Mouse (Mus musculus): ENCODE results near the gene St7.

The St7 gene

DNA sequence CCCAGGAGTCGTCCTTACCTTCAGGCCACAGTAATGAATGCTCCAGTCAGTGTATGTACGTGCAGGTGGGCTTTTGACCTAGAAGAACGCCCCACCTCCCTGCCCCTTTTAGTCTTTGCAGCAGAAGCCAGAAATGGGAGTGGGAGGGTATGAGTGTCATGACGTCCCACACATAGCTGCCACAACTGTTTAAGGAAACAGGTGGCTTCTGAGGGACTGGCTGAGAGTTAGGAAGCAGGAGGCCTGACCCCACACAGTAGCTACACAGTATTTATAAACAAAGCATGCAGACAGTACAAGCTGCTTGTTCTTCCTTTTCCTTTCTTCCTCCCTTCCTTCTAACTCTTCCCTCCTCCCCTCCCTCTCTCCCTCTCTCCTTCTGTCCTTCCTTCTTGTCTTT, 135.6 kb downstream of the St7 start:
- peak; percentile 28 for DNase-seq

DNA sequence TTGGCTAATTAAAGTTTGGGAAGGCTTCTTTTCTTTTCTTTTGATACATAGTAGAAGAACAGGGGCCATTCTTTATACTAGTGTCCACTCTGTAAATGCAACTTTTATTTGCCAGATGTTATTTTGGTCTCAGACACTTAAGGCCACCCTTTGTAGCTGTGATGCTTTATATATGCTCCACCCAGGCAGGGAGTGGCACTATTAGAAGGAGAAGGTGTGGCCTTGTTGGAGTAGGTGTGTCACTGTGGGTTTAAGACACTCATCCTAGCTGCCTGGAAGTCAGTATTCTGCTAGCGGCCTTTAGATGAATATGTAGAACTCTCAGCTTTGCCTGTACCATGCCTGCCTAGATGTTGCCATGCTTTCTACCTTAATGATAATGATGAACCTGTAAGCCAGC, 137.2 kb downstream of the St7 start:
- no peak for DNase-seq

DNA sequence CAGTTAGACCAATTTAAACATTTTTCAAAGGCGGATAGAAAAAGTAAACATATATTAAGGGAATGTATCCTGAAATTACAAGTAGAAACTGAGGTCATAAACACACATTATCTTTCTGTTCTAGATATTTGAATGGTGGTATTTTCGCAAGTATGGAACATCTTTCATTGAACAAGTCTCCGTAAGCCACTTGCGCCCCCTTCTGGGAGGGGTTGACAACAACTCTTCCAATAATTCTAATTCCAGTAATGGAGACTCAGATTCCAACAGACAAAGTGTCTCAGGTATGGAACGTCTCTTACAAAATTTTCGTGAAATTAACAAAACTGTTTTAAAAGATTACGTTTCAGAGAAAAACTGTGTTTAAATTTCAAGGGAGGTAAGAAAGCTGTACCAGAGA, 141.8 kb downstream of the St7 start:
- peak; percentile 62 for DNase-seq

DNA sequence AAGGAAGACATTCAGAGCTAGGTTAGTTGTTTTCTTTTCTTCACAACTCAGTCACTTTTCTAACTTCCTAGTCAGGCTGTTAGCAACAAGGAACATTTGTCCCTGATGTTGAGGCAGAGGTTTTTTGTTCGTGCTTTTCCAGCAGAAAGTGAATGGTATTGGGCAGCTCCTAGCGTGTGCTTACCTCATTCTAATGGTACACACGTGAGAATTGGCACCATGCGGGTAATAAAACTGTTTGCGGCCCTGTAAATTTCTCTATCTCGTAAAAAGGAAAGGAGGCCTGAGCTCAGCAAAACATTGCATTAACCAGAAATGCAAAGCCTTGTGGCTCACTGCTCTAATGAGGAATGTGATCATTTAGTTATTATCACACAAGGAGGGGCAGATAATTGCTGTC, 143.0 kb downstream of the St7 start:
- DNase-seq: no peak

DNA sequence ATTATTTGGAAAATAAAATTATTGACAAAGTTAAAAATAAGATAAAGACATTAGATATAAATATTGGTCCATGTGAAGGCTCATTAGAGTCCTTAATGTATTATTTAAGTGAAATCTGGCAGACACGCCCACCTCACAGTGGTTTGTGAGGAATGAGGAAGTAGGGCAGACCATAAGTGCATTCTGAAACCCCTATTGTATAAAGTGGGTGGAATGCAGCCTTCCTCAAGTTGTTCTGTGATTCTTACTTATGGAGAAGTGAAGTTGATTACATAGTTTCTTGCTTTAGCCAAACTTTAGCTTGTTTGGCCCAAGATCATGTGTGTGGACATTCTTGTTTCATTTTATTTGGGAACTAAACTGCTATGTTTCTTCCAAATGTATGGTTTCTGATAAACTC, 144.9 kb downstream of the St7 start:
- DNase-seq: no peak

DNA sequence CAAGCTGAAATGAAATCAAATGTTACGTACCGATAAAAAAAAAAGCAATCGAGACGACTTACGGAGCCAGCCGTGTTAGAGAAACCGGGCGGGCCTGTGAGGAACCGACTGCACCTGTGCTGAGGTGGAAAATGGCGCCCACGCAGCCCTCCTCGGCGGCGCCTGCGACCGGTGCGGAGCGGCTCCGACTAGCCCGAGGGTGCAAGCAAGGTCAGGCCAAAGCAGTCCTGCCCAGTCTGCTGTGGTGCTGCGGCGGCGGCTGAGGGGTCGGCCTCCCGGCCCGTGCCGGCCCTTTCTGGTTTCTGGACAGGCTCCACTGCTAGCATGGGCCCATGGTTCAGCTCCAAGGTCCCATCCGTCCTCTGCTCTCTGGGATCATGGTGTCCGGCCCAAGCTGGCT, 147.7 kb downstream of the St7 start:
- no peak for DNase-seq

DNA sequence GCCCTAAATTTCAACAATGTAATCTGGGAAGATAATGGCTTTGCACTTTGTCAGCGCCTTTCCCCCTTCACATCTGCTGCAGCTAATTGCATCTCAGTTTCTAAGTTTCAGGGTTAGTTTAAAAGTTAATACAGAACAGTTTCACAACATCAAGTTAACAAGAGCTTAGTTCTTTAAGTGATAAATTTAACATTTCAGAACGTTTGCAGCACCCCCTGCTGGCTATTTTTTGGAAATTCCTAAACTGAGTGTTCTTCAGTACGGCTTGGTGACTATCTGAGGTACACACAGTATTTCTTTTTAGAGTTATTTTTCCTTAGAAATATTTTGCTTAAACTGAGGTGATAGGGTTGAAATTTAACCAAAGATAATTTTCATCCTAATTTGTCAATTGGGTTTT, 150.0 kb downstream of the St7 start:
- peak; percentile 55 for DNase-seq

DNA sequence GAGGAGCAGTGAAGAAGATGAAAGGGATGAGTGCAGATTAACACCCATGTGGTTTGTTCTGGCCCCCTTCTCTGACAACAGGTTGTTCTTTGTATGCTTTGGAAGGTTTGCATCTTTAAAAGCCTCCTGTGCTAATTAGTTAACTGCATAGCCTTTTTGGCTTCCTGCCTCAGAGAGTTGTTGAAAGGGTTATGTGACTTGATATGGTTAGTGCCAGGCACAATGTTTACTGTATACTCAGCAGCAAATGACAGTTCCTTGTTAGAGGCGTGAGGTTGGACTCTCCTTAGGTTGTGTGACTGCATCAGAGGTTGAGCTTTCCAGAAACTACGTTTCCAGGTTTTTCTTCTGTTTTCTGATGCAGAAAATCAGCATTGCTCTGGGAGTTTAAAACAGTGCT, 158.6 kb downstream of the St7 start:
- no peak for DNase-seq

DNA sequence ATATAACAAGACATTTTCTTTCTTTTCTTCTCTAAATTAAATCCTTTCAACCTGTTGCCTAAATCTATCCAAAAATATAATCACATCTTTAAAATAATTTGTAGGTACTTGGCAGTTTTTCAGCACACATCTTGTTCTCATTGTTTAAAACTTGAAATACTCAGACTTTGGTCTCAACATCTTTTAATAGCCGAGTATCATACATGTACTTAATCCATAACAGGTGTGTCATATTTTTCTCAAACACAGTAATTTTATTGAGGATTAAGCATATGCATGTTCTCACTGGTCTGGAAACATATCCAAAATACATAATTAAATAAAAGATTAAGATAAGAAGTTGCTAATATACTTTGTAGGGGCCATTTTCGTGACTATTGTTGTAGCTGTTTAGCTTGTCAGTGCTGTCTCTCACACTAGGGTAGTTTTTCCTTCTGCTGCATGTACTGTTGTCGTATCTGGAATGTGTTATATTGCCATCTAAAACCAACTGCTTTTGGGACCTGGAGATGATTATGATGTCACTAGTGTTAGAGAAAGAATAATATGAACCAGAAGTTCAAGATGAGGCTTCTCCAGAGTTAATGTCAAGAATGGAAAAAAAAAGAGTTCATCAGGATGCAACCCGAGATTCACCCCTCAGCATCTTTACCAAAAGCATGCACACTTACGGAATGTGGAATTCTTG, 161.0 kb downstream of the St7 start:
- no peak for DNase-seq

DNA sequence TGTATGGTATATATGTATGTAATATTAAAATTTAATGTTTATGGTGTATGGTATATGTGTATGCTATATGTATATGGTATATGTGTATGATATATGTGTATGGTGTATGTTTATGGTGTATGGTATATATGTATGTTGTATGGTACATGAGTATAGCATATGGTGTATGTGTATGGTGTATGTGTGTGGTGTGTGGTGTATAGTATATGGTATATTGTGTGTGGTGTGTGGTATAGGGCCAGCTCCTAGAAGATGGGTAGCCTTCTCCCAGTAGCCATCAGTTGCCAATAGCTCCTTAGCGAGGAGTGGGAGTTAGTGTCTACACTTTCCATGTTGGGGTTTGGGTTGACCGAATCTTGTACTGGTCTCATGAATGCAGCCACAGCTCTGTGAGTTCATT, 162.9 kb downstream of the St7 start:
- no peak for DNase-seq

DNA sequence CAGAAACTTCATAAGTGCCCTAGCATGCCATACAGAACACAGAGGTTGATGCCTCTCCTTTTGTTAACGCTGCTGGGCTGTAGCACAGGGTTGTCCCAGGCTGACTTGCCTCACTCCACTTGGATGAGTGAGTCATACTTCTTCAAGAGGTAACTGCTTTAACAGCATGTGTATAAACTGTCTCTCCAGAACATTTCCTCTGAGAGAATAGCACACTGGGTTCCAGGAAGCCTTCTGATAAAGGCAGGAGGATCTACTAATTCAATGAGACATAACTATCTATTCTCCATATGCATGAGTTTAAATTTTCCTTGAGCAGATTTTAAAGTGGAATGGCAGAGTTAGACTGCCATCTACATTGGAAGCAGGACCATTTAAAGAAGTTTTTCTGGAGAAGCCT, 166.8 kb downstream of the St7 start:
- no peak for DNase-seq

DNA sequence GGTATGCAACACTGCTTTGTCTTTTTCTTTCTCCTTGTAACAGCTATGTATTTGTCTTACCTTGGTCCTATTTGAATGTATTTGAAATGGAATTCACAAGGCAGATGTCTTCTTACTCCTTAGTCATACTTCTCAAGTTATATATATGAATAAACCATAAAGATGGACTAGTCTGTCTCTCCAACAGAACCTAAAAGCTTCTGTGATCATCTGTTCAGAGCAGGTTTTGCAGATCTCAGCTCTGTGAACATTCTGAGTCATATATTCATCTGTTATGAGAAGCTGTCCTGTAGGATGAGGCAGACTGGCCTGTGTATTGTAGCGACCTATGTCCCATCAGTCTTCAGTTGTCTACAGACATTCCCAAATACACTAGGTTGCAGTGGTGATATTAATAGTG, 167.7 kb downstream of the St7 start:
- no peak for DNase-seq

DNA sequence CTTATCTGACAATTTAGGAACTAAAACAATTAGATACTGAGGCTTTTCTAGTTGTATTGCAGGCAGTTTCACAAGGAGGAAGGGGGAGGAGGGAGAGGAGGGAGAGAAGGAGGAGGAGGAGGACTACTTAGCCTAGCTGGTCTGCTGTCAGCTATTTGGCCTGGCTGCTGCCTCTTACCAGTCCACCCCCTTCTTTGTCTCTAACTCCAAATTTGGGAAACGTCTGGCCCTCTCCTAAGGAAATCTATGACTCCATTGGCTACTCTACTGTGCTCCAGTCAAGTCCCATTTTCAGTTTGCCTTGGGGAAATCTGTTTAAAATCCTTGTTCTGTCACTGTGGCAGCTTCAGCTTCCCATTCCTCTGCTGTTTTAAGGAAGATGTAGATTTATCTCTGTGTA, 175.1 kb downstream of the St7 start:
- DNase-seq: no peak

DNA sequence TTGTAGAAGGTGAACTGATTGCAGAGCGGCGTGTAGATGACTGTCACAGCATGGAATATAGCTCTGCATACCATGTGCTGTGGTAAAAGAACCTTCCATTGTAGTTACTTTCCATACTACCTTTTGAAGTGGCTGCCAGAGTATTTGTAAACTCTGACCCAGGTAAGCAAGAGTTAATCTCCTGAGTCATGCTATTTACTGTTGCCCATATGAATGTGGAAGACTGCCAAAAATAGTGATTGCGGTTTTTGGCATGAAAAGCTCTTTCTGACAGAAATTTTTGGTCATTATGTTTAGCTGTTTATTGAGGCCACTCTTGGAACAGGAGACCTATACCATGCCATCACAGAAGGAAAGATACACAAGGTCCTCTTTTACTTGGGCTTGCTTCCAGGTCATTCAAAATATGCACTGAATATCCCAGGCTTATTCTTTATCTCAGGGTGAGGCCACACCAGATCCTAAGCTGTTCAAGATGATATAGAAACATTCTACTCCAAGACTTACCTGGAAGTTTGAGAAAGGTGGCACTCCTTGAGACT, 179.2 kb downstream of the St7 start:
- no peak for DNase-seq

DNA sequence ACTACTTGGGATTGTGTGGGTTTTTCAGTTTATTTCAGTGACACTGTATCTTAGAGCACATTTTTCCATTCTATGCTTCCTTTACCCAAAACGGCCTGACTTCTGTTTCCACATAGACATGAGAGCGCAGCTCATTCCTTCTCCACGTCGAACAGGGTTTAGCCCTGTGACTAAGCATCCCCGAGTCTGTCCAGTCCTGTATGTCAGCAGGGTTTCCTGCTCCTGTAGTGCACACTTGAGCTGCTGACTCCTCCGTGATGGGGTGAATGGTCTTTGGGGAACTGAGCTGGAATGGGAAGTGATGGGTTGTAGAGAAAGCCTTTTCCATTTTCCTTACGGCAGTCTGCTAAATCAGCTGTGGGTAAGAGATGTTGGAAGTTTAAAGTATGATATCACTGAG, 182.9 kb downstream of the St7 start:
- no peak for DNase-seq

DNA sequence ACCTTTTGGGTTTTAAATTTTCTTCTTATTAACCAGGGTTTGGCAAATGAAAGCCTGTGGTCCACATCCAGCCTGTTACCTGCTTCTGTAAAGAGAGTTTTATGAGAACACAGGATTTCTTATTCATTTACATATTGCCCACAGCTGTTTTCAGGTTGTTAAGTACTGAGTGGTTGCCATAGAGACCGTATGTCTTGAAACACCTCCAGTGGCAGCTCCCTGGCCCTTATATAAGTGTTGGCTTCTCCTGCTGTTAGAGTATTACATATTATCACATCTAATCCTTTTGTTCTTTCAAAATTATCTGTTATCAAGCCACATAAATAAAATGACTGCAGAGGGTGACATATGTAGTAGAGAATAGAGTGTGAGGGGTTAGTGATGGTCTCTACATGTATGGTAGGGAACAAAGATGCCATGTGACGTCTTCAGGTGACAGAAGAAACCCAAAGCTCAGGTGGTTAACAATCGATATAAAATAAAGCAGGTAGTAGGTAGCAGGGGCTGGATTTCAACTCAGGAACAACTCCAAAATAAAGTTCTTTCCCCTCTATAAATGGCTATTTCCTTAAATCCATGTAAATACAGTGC, 183.4 kb downstream of the St7 start:
- DNase-seq: no peak

DNA sequence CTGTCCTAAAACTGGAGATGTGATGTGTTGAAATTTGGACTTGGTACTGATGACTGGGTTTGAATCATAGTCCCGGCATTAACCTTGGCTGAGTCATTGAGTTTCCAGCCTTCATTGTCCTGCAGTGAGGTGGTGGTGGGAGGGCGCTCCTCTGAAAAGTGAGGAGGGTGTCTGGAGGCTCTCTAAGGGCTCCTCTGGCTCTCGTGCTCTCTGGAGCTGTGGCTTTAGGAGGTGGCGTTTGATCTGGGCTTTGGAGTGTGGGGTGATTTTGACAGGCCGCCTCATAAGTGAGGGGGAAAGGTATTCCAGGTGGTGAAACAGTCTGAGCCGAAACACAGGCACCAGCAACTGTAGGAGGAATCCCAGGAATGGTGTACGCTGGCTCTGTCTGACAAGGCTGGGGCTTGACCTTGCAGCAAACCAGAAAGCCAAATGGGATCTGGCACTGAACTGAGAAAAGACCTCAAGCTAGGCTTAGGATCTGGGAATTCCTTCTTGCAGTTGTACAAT, 184.0 kb downstream of the St7 start:
- DNase-seq: no peak

DNA sequence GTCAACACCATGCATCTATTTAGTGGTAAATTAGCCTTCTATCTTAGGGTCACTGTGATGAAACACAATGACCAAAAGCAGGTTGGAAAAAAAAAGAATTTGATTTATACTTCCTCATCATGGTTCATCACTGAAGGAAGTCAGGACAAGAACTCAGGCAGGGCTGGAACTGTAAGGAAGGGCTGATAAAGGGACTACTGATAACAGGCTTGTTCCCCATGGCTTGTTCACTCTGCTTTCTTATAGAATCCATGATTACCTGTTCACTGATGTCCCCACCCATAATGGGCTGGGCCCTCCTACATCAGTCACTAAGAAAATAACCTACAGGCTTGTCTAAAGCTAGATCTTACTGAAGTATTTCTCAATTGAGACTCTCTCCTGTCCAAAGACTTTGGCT, 190.2 kb downstream of the St7 start:
- no peak for DNase-seq

DNA sequence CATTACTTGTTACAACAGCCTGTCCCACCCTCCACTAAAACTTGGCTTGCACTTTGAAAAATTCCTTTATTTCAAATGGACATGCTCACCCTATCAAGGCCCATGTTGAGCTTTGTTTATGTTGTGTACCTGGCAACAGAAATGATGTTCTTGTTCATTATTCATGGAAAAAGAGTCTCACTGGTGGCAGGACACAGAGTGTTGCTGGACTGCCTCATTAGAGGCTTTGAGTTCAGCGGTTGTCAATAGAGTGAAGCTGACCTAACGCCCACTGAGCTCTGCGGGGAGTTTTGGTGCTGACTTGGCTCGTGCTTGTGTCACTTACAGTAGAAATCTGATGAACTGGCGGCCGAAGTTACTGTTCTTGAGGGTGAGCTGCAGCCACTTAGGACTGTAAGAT, 195.0 kb downstream of the St7 start:
- DNase-seq: no peak

DNA sequence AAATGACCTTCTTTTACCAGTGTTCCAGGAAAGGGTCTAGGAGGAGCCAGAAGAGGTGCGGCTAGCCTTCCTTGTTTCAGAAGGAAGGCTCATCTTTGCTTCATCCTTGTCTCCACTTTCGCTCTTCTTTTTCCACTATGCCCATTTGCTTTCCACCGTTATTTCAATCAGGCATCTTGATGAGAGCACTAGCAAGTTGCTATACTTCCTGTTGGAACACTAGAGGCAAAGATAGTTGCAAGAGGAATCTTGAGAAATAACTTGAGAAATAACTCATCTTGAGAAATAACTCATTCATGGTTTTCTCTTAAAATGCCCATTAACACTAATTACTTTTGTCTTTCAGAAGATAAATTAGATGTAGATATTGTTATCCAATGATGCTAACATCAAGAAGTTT, 202.8 kb downstream of the St7 start:
- no peak for DNase-seq

DNA sequence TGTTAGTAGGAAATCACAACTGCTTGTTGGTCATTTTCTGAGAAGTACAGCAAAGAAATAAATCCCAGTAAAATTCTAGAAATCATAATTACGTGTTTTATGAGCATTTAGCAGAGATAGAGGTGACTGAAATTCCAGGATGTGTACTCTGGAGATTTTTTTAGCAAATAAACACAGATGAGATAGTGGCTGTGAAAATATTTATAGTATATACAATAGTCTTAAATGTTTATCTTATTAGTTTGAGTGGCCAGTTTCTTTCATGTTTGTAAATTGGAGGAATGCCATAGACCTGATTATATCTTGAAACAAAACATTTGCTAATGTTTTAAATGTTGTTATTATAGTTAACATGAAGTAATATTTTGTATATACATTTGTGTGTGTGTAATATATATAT, 205.8 kb downstream of the St7 start:
- DNase-seq: no peak

DNA sequence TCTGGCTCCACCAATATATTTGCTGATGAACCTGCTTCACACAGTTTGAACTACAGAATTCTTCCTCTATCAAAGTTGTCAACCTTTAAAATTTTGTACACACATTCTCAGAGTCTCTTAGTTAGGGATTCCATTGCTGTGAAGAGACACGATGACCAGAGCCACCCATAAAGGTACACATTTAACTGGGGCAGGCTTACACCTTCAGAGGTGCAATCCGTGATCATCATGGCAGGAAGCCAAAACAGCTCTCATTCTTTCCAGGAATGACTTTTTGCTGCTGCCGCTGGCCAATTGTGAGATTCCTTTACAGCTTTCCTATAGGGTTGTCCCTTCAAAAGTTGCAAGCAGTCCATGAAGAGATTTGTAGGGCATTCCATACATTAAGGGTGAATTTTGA, 210.6 kb downstream of the St7 start:
- DNase-seq: no peak

DNA sequence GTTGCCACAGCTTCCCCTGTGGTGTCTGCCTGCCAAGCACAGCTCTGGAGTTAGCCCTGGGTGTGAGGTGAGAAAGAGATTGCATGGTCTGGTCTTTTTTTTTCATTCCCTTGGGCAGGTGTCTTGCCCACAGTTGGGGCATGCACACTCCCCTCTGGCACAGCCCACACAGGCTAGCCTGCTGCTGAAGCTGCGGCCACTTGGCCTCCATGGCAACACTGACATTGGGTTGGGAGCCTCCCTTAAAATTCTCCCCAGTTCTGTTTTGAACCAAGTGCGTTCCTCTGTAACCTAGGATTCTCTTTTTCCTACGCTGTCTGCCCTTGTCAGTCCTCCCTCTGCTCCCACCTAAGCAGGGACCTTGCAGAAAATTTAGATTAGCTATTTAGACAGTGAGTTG, 213.0 kb downstream of the St7 start:
- no peak for DNase-seq

DNA sequence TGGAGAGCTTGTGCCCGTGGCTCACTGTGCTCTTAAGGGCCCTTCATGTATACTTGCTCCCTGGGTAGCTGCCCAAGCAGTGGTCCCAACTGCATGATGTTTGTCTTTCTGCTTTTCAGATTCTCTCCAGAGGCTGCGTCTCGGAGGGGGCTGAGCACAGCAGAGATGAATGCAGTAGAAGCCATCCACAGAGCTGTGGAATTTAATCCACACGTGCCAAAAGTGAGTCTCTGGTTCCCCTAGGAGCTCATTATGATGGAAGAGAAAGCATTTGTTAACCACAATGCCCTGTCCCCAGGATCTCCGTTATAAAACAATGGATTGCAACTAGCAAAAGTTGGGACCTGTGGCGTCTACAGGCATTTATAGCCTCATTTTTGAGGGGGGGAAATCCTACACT, 213.6 kb downstream of the St7 start:
- DNase-seq: no peak

DNA sequence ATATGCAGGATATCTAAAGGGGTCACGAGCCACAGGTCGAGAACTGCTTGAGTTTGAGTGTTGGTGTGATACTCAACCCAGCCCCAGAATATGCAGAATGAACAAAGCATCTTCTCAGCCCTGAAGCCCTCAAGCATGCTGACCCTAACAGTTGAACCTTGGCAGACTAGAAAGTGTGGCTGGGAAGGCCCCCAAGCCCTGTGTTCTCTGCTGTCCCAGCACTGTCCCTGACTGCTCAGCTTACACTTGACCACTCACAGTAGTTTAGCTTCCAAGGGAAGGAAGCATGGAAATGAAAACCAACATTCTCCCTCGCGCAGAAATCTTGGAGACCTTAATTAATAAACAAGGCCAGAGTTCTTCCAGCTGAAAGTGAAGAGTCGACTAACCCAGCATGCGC, 219.6 kb downstream of the St7 start:
- DNase-seq: no peak

Measured in thymus, postnatal 14 days (tissue).